Mouse (Mus musculus) midbrain, embryonic 11.5 days (tissue): Measurements from ENCODE around the gene Tbl3. TPM values are rescaled to one million over a fixed set of nuclear protein-coding genes. Genes with fewer than 3 reads are reported as not detected.

Experiments
- ATAC-seq: fragments of 200-750 bp; cut with Nextera tagmentation; 2 replicates; pipeline ENCODE4 v1.8.0; 2017; ENCODE audit warnings: moderate TSS enrichment, moderate library complexity; ENCODE audit not compliant: low FRiP score
- DNase-seq: peaks from one replicate; pipeline ENCODE4 v3.0.0; 2015; ENCODE audit warnings: low spot score; ENCODE audit errors: missing footprints
- H3K27ac ChIP-seq: fragments of 300-500 bp; sonication (generic); 2 replicates; pipeline ENCODE4 v1.5.1; 2014; ENCODE audit warnings: low read depth, low read length
- H3K27me3 ChIP-seq: fragments of 300-500 bp; sonication (generic); 2 replicates; pipeline ENCODE4 v1.6.1; 2014; ENCODE audit warnings: mild to moderate bottlenecking, low read length, moderate library complexity, mixed read lengths; ENCODE audit not compliant: control insufficient read depth, insufficient read depth
- H3K36me3 ChIP-seq: fragments of 300-500 bp; sonication (generic); 2 replicates; pipeline ENCODE4 v1.6.1; 2014; ENCODE audit warnings: mild to moderate bottlenecking, low read length, moderate library complexity, mixed read lengths; ENCODE audit not compliant: control insufficient read depth, insufficient read depth
- H3K4me1 ChIP-seq: fragments of 300-500 bp; sonication (generic); 2 replicates; pipeline ENCODE4 v1.6.1; 2014; ENCODE audit warnings: low read length; ENCODE audit not compliant: control insufficient read depth, insufficient read depth
- H3K4me2 ChIP-seq: fragments of 300-500 bp; sonication (generic); 2 replicates; pipeline ENCODE4 v1.6.1; 2014; ENCODE audit warnings: mild to moderate bottlenecking, moderate library complexity
- H3K4me3 ChIP-seq: fragments of 300-500 bp; sonication (generic); 2 replicates; pipeline ENCODE4 v1.5.1; 2014; ENCODE audit warnings: low read depth, low read length
- H3K9ac ChIP-seq: fragments of 300-500 bp; sonication (generic); 2 replicates; pipeline ENCODE4 v1.6.1; 2014; ENCODE audit warnings: low read length
- H3K9me3 ChIP-seq: fragments of 300-500 bp; sonication (generic); 2 replicates; pipeline ENCODE4 v1.6.1; 2016; ENCODE audit warnings: low read length; ENCODE audit not compliant: control insufficient read depth
- WGBS: fragments of 180-500 bp; shearing (Covaris S2); extraction: QIAGEN DNeasy Blood & Tissue Kit; methylation state at CpG from one replicate; pipeline ENCODE4 v1.1.7; 2014; 5-methylcytosine and 5-hydroxymethylcytosine counted together
- polyA plus RNA-seq: library from polyadenylated mRNA; unstranded; fragments of >200 nt; fragmentation: Nextera tagmentation; extraction: Ambion mirVana; gene quantifications from 2 replicates; pipeline ENCODE4 v1.2.1, GENCODE M21; 2014

Tbl3 gene
- polyA plus RNA-seq, 1 experiment from 2014 or later, result 97.5 TPM

DNA sequence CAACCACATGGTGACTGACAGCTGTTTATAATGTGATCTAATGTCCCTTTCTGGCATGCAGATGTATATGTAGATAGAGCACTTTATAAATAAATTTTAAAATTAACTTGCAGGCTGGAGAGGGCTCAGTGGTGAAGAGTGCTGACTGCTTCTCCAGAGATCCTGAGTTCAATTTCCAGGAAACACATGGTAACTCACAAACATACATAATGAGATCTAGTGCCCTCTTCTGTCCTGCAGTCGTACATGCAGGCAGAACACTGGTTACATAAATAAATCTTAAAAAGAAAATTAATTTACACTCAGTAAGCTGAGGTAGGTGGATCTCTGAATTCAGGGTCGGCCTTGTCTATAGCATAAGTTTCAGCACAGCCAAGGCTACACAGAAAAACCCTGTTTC, 1.2 kb upstream of the Tbl3 start:
- Histone ChIP-seq H3K27ac (no peak overlapping the region), H3K36me3 (peaks cover 12% of the 10 kb centered on the region), H3K4me2 (no peak overlapping the region), H3K9me3 (no peaks in the 10 kb centered on the region), H3K4me1 (peaks cover 6% of the 10 kb centered on the region; the same call in 1 of the 2 replicates), H3K4me3 (no peak overlapping the region), H3K27me3 (no peaks in the 10 kb centered on the region), H3K9ac (no peak overlapping the region)
- WGBS, result 28% methylated on average over 2 of the region's 2 CpGs
- DNase-seq (no peak), ATAC-seq (no peak)

DNA sequence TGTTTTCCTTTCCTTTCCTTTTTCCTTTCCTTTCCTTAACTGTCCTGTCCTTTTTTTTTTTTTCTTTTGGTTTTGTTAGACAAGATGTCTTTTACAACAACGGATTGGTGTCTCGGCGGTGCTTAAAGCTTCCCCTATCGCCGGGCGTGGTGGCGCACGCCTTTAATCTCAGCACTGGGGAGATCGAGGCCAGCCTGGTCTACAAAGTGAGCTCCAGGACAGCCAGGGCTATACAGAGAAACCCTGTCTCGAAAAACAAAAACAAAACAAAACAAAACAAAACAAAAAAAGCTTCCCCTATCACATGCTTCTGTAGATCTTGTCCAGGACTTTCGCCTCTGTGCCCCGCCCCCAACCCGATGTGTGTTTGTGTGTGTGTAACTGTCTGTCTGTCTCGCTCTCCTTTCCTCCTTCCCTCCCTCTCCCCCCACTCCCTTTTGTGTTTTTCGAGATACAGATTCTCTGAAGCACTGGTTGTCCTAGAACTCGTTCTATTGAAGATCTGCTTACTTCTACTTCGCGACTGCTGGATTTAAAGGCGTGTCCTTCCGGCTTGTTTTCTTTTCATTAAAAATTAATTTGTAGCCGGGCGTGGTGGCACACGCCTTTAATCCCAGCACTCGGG, 453 bp upstream of the Tbl3 start:
- Histone ChIP-seq H3K9ac (peak overlapping the region; percentile 84), H3K4me3 (peak overlapping the region; percentile 83), H3K9me3 (no peaks in the 10 kb centered on the region), H3K4me2 (peak overlapping the region; percentile 76), H3K4me1 (peaks cover 6% of the 10 kb centered on the region; the same call in 1 of the 2 replicates), H3K27me3 (no peaks in the 10 kb centered on the region), H3K27ac (no peak overlapping the region; the same call in 1 of the 2 replicates), H3K36me3 (peaks cover 13% of the 10 kb centered on the region)
- WGBS, result 8% methylated on average over 24 of the region's 24 CpGs
- peak; percentile 70; the same call in 1 of the 2 replicates for ATAC-seq
- DNase-seq, result peak; percentile 86

DNA sequence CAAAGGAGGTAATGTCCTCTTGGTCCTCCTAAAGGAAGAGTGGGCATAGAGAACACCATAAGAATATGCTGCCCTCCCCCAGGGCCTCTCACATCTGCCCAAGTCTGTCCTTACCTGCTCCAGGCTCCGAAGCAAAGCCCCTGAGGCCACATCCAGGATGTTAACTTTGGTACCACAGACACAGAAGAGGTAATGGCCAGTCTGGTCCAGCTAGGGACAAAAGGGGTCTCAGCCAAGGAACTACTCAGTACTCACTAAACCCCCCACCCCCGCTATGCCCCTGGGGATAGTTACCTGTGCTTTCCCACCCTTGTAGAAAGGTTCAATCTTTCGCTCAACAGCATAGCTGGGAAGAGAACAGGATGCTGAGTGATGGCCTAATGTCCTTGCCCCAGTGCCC, 1.6 kb downstream of the Tbl3 start:
- Histone ChIP-seq H3K36me3 (peaks cover 26% of the 10 kb centered on the region), H3K4me1 (peaks cover 6% of the 10 kb centered on the region; the same call in 1 of the 2 replicates), H3K27me3 (no peaks in the 10 kb centered on the region), H3K9me3 (no peaks in the 10 kb centered on the region), H3K4me3 (no peak overlapping the region), H3K4me2 (no peak overlapping the region), H3K9ac (no peak overlapping the region), H3K27ac (no peak overlapping the region)
- no peak for ATAC-seq
- 96% methylated on average over 3 of the region's 3 CpGs for WGBS
- DNase-seq, result no peak

DNA sequence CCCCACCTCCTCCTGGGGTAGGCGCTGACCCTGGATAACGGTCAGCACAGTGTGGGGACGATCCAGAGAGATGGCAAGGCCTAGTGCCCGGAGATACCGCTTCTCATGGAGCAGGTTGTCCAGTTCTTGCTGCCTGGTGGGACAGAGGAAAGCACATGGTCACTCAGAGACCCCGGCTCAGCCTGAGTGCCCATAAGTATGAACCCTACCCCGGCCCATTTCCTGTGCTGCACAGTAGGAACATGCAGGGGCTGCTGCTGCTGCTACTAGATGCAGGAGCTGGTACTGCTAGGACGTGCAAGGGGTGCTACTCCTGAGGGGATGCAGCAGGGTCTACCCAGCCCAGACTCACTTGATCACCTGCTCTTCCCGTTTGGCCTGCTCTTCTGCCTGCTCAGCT, 6.2 kb downstream of the Tbl3 start:
- WGBS, result 91% methylated on average over 9 of the region's 9 CpGs

DNA sequence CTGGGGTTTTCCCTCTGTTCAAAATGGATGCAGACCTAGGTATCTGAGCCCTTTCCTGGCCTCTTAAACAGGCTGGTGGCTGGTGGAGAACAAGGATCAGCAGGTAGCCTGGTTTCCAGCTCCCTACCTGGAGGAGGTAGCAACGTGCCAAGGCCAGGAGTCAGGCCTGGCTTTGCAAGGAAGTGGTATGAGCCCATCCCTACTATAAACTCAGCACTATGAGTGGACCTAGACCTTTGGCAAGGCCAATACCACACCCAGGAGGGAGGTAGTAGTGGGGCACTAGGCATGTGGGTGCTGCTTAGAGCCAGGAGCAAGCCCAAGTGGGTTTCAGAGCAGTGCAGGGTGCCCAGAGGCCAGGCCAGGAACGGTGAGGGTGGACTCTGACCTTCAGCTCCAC, 8.0 kb downstream of the Tbl3 start:
- Histone ChIP-seq H3K36me3 (peaks cover 24% of the 10 kb centered on the region), H3K9me3 (no peaks in the 10 kb centered on the region), H3K9ac (no peak overlapping the region), H3K27me3 (no peaks in the 10 kb centered on the region), H3K4me3 (no peak overlapping the region), H3K27ac (no peak overlapping the region), H3K4me2 (no peak overlapping the region), H3K4me1 (peaks cover 8% of the 10 kb centered on the region; the same call in 1 of the 2 replicates)
- ATAC-seq (no peak), DNase-seq (no peak)
- WGBS, result 83% methylated on average over 2 of the region's 2 CpGs

More for the DNA sequence above, 6.2 kb downstream of the Tbl3 start:
- DNase-seq (no peak), ATAC-seq (no peak)
- no peak overlapping the region for H3K27ac ChIP-seq
- no peak overlapping the region for H3K9ac ChIP-seq
- H3K27me3 ChIP-seq, result no peaks in the 10 kb centered on the region
- H3K36me3 ChIP-seq, result peaks cover 28% of the 10 kb centered on the region
- H3K4me3 ChIP-seq, result no peak overlapping the region
- peaks cover 3% of the 10 kb centered on the region; the same call in 1 of the 2 replicates for H3K4me1 ChIP-seq
- H3K4me2 ChIP-seq, result no peak overlapping the region
- no peaks in the 10 kb centered on the region for H3K9me3 ChIP-seq

DNA sequence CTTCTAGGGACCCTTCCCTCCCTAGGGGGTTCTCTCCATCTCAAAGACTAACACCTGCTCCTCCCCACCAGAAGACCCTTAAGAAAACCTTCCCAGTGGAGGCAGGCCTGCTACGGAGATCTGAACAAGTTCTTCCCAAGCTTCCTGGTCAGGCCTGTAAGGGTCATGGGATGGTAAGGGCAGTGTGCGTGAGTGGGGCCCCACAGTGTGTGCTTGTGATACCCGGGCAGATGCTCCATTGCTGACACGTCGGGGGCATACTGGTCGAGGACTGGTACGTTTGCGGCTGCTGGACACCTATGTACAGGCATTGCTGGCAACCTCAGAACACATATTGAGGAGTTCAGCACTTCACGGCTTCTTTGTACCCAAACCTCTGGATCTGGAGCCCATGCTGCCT, 8.7 kb downstream of the Tbl3 start:
- H3K36me3 ChIP-seq, result peaks cover 16% of the 10 kb centered on the region
- no peaks in the 10 kb centered on the region for H3K27me3 ChIP-seq
- DNase-seq (no peak), ATAC-seq (no peak)
- 72% methylated on average over 9 of the region's 9 CpGs for WGBS
- peaks cover 10% of the 10 kb centered on the region for H3K4me1 ChIP-seq
- H3K27ac ChIP-seq, result no peak overlapping the region
- no peak overlapping the region for H3K9ac ChIP-seq
- H3K9me3 ChIP-seq, result no peaks in the 10 kb centered on the region
- H3K4me2 ChIP-seq, result no peak overlapping the region
- no peak overlapping the region for H3K4me3 ChIP-seq

DNA sequence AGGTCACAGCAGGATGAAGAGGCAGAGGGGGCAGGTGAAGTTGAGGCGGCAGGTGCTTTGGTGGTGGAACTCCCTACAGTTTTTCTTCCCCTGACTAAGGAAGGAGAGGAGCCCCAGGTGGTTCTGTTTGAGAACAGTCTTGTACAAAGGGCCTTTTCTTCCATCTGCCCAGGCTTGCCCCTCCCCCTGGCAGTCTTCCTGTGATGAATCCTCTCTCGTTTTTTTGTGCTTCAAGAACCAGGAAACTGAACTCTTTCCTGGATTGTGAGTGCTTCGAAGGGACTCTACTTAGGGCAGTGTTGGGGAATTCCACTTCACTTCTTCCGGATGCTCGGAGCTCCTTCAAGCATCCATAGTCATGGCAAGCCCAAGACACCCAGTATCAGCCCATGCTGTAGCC, 9.5 kb downstream of the Tbl3 start:
- ATAC-seq (no peak), DNase-seq (no peak)
- no peak overlapping the region for H3K27ac ChIP-seq
- peaks cover 15% of the 10 kb centered on the region for H3K36me3 ChIP-seq
- peaks cover 10% of the 10 kb centered on the region for H3K4me1 ChIP-seq
- no peak overlapping the region for H3K4me3 ChIP-seq
- no peak overlapping the region for H3K9ac ChIP-seq
- no peaks in the 10 kb centered on the region for H3K27me3 ChIP-seq
- WGBS, result 22% methylated on average over 5 of the region's 5 CpGs
- no peaks in the 10 kb centered on the region for H3K9me3 ChIP-seq
- H3K4me2 ChIP-seq, result no peak overlapping the region

DNA sequence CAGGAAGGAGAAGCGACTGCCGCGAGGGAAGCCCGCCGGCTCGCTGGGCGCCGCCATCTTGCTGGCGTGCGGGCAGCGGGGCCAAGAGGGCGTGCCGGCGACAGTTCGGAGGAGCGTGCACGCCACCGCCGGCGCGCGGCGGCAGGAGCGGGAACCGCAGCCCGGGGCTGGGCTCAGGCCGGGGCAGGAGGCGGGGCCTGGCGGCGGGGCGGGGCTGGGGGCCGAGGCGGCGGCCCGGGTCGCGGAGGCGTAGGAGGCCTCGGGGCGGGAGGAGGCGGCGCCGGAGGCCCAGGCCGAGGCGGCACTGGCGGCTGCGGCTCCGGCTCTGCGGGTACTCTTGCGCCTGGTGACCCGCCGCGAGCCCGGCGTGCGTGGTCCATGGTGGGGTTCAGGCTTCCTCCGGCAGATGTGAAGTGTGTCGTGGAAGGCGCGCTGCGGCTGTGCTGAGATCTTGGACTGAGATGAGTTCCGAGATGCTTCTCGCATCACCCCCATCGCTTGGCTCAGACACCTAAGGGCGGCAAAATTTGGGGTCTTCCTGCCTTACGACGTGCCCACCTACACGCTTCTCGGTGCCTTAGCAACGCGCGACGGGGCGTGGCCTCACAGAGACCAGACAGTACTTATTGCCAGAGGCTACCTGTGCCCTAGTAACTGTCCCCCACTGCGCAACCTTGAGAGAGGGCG, 11.3 kb downstream of the Tbl3 start, which contains the start of the genes Gfer and Noxo1:
TSS of gene Gfer (minus strand) at position 146 of the 687 bp plus-strand sequence.
TSS of gene Noxo1 (plus strand) at position 224 of the 687 bp plus-strand sequence.
- peak within 1 kb of the TSS; percentile 83 for H3K4me2 ChIP-seq
- H3K4me3 ChIP-seq, result peak within 1 kb of the TSS; percentile 89
- H3K27ac ChIP-seq, result peak within 1 kb of the TSS; percentile 59
- H3K4me1 ChIP-seq, result peaks cover 10% of the 10 kb centered on the region
- peaks cover 2% of the 10 kb centered on the region; the same call in 1 of the 2 replicates for H3K36me3 ChIP-seq
- peak; percentile 93 for ATAC-seq
- H3K9me3 ChIP-seq, result no peaks in the 10 kb centered on the region
- peak; percentile 98 for DNase-seq
- under 1% methylated on average over 60 of the region's 76 CpGs for WGBS
- peak within 1 kb of the TSS; percentile 91 for H3K9ac ChIP-seq
- H3K27me3 ChIP-seq, result no peaks in the 10 kb centered on the region; the same call in 1 of the 2 replicates
